Mouse (Mus musculus) limb, embryonic 15.5 days (tissue): ENCODE results near the gene St6galnac4. TPM values are rescaled to one million over a fixed set of nuclear protein-coding genes. Genes with fewer than 3 reads are reported as not detected.
A peak's percentile ranks its signal among the peaks of the same experiment; 100 is the strongest.

Source experiments
- ATAC-seq: fragments of 200-750 bp; cut with Nextera tagmentation; 2 replicates; pipeline ENCODE4 v1.8.0; 2017; ENCODE audit warnings: low read depth, moderate TSS enrichment; ENCODE audit not compliant: insufficient number of reproducible peaks, low FRiP score, low TSS enrichment
- H3K27ac ChIP-seq: fragments of 300-500 bp; sonication (generic); 2 replicates; pipeline ENCODE4 v1.5.1; 2015; ENCODE audit warnings: moderate library complexity, mild to moderate bottlenecking, inconsistent platforms
- H3K27me3 ChIP-seq: fragments of 300-500 bp; sonication (generic); 2 replicates; pipeline ENCODE4 v1.6.1; 2015; ENCODE audit warnings: inconsistent platforms
- H3K36me3 ChIP-seq: fragments of 300-500 bp; sonication (generic); 2 replicates; pipeline ENCODE4 v1.6.1; 2015; ENCODE audit warnings: inconsistent platforms
- H3K4me1 ChIP-seq: fragments of 300-500 bp; sonication (generic); 2 replicates; pipeline ENCODE4 v1.6.1; 2015; ENCODE audit warnings: inconsistent platforms
- H3K4me2 ChIP-seq: fragments of 300-500 bp; sonication (generic); 2 replicates; pipeline ENCODE4 v1.6.1; 2015; ENCODE audit warnings: mild to moderate bottlenecking, inconsistent platforms
- H3K4me3 ChIP-seq: fragments of 300-500 bp; sonication (generic); 2 replicates; pipeline ENCODE4 v1.5.1; 2015; ENCODE audit warnings: mild to moderate bottlenecking, inconsistent platforms
- H3K9ac ChIP-seq: fragments of 300-500 bp; sonication (generic); 2 replicates; pipeline ENCODE4 v1.6.1; 2015; ENCODE audit warnings: inconsistent platforms
- H3K9me3 ChIP-seq: fragments of 300-500 bp; sonication (generic); 2 replicates; pipeline ENCODE4 v1.6.1; 2016; ENCODE audit warnings: inconsistent platforms
- WGBS: fragments of 180-500 bp; shearing (Covaris S2); methylation state at CpG from one replicate; pipeline ENCODE4 v1.1.7; 2015; 5-methylcytosine and 5-hydroxymethylcytosine counted together
- polyA plus RNA-seq: library from polyadenylated mRNA; unstranded; fragments of >200 nt; fragmentation: Nextera tagmentation; extraction: Ambion mirVana; gene quantifications from 2 replicates; pipeline ENCODE4 v1.2.1, GENCODE M21; 2015

The St6galnac4 gene
- polyA plus RNA-seq, 1 experiment from 2014 or later, result 33.8 TPM

- Histone ChIP-seq H3K9ac (no peak overlapping the region), H3K27ac (no peak overlapping the region; the same call in 1 of the 2 replicates)
Measured at GRCm38 (mm10) chr2:32631737-32632394, 45.0 kb downstream of the St6galnac4 start.

DNA sequence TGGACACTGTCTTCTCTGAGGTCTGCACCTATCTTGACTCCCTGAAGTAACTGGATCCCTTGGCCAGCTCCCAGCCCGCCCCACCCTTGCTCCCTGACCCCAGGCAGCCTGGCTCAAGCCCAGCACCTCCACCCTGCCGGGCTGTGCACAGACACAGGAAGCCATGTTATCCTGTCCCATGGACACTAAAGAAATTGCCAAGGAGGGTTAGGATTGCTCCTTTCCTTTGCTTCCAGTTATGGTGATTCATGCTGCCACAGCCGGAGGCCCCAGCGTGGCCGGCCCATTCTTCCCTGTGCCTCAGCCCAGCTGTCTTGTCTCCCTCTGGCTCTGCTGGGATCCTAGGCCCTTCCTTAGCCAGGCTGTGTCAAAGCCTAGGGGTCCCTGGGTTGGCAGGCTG, 46.8 kb downstream of the St6galnac4 start:
- no peaks in the 10 kb centered on the region for H3K9me3 ChIP-seq
- 69% methylated on average over 5 of the region's 5 CpGs for WGBS
- no peaks in the 10 kb centered on the region for H3K27me3 ChIP-seq
- peaks cover 34% of the 10 kb centered on the region for H3K4me1 ChIP-seq
- no peak overlapping the region for H3K4me3 ChIP-seq
- ATAC-seq, result no peak
- H3K9ac ChIP-seq, result no peak overlapping the region
- H3K27ac ChIP-seq, result no peak overlapping the region
- no peak overlapping the region for H3K4me2 ChIP-seq
- no peaks in the 10 kb centered on the region for H3K36me3 ChIP-seq

More at GRCm38 (mm10) chr2:32631737-32632394, 45.0 kb downstream of the St6galnac4 start:
- H3K4me1 ChIP-seq, result peaks cover 42% of the 10 kb centered on the region
- H3K4me3 ChIP-seq, result no peak overlapping the region
- no peaks in the 10 kb centered on the region for H3K36me3 ChIP-seq
- H3K27me3 ChIP-seq, result no peaks in the 10 kb centered on the region
- 56% methylated on average over 7 of the region's 7 CpGs for WGBS
- no peaks in the 10 kb centered on the region for H3K9me3 ChIP-seq
- ATAC-seq, result no peak
- no peak overlapping the region for H3K4me2 ChIP-seq

GRCm38 (mm10) chr2:32634277-32635105, 47.6 kb downstream of the St6galnac4 start:
- Histone ChIP-seq H3K4me2 (no peak overlapping the region), H3K27me3 (no peaks in the 10 kb centered on the region), H3K9ac (no peak overlapping the region), H3K4me1 (peaks cover 26% of the 10 kb centered on the region), H3K4me3 (no peak overlapping the region), H3K9me3 (no peaks in the 10 kb centered on the region), H3K36me3 (no peaks in the 10 kb centered on the region), H3K27ac (no peak overlapping the region)
- no peak for ATAC-seq
- 84% methylated on average over 10 of the region's 10 CpGs for WGBS

DNA sequence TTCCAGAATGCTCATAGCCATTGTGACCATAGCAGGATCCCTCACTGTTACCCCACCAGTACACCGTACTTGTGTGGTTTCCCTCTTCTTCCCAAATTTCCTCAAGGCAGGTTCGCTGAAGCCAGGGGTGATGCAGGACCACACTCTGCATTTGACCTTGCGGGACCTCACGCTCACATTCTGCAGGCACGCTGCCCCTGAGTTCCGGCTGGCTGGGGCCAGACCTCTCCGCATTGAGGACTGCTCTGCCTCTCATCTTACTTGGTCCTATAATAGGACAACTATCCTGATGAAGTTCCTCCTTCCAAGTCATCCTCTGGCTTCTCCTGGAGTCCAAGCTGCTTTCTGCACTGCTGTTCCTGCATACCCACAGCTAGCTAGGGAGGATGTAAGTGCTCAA, 49.7 kb downstream of the St6galnac4 start:
- Histone ChIP-seq H3K9me3 (no peaks in the 10 kb centered on the region), H3K9ac (no peak overlapping the region), H3K27ac (peak overlapping the region; percentile 67), H3K4me3 (no peak overlapping the region), H3K4me2 (no peak overlapping the region), H3K4me1 (peaks cover 25% of the 10 kb centered on the region), H3K27me3 (no peaks in the 10 kb centered on the region), H3K36me3 (no peaks in the 10 kb centered on the region)
- no peak for ATAC-seq
- 84% methylated on average over 7 of the region's 7 CpGs for WGBS

- H3K36me3 ChIP-seq, result no peaks in the 10 kb centered on the region
- H3K4me2 ChIP-seq, result no peak overlapping the region
- no peaks in the 10 kb centered on the region for H3K9me3 ChIP-seq
- no peaks in the 10 kb centered on the region for H3K27me3 ChIP-seq
- peaks cover 26% of the 10 kb centered on the region for H3K4me1 ChIP-seq
- H3K4me3 ChIP-seq, result no peak overlapping the region
- ATAC-seq, result peak; percentile 32; the same call in 1 of the 2 replicates
- WGBS, result 27% methylated on average over 11 of the region's 11 CpGs
- H3K9ac ChIP-seq, result no peak overlapping the region
- peak overlapping the region; percentile 74 for H3K27ac ChIP-seq
Measured at GRCm38 (mm10) chr2:32637778-32638281, 50.9 kb downstream of the St6galnac4 start.

DNA sequence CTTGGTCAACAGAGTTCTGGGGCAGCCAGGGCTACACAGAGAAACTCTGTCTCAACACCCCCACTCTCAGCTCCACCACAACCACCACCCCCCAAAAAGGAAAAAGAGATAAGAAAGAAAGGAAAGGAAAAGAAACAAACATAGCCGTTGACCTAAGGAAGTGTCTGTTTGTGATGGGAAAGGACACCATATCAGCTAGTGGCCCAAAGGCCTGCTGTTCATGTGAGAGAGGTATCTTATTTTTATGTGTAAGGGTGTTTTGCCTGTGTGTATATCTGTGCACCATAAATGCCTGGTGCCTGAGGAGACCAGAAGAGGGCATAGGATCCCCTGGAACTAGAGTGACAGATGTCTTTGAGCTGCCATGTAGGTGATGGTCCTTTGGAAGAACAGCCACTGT, 52.7 kb downstream of the St6galnac4 start:
- Histone ChIP-seq H3K27me3 (no peaks in the 10 kb centered on the region), H3K9ac (no peak overlapping the region), H3K4me1 (peaks cover 23% of the 10 kb centered on the region), H3K4me2 (no peak overlapping the region), H3K36me3 (no peaks in the 10 kb centered on the region), H3K4me3 (no peak overlapping the region), H3K9me3 (no peaks in the 10 kb centered on the region), H3K27ac (no peak overlapping the region)
- WGBS, result 91% methylated on average over 1 of the region's 1 CpGs
- ATAC-seq, result no peak

GRCm38 (mm10) chr2:32640550-32641051, 53.7 kb downstream of the St6galnac4 start:
- Histone ChIP-seq H3K4me3 (no peak overlapping the region), H3K27me3 (no peaks in the 10 kb centered on the region), H3K9me3 (no peaks in the 10 kb centered on the region), H3K36me3 (no peaks in the 10 kb centered on the region), H3K4me1 (peaks cover 26% of the 10 kb centered on the region), H3K9ac (no peak overlapping the region), H3K4me2 (no peak overlapping the region), H3K27ac (no peak overlapping the region)
- WGBS, result 64% methylated on average over 6 of the region's 6 CpGs
- no peak for ATAC-seq

DNA sequence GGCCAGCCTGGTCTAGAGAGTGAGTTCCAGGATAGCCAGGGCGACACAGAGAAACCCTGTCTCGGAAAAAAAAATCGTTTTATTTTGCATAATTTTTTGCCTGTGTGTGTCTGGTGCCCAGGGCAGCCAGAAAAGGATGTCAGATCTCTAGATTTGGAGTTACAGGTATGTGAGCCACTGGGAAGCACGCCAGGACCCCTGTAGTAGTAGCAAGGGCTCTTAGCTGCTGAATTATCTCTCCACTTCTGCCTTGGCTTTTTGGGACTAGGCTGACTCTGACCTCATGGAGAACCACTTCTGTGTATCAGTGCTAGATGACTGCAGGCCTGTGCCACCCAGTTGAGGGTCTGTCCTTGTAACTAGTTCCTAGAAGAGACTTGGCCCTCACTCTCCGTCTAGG, 54.9 kb downstream of the St6galnac4 start:
- Histone ChIP-seq H3K9ac (no peak overlapping the region), H3K4me1 (peaks cover 33% of the 10 kb centered on the region), H3K9me3 (no peaks in the 10 kb centered on the region), H3K27me3 (no peaks in the 10 kb centered on the region), H3K4me3 (no peak overlapping the region), H3K4me2 (no peak overlapping the region), H3K36me3 (no peaks in the 10 kb centered on the region), H3K27ac (no peak overlapping the region)
- ATAC-seq, result no peak
- 81% methylated on average over 5 of the region's 5 CpGs for WGBS

DNA sequence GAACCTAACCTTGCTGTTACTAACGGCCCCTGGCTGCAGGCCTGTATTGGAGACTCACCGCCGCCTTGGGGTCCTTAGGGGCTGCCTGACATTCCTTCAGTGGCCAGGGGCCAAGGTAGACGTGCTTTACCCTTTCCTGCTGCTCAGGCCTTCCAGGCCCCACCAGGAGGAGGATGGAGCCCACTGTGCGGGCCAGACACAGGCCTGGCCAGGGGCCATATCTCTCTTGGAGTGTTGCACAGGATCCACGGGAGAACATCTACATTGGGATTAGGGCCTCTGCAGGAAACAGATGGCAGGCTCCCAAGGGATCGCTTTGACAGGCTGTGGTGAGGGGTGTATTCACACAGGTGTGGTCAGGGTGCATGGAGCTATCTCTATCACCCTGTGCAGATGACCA, 55.9 kb downstream of the St6galnac4 start:
- peak; percentile 45; the same call in 1 of the 2 replicates for ATAC-seq
- Histone ChIP-seq H3K27ac (peak overlapping the region; percentile 58), H3K4me2 (no peak overlapping the region), H3K36me3 (no peaks in the 10 kb centered on the region), H3K9ac (no peak overlapping the region), H3K27me3 (no peaks in the 10 kb centered on the region), H3K9me3 (no peaks in the 10 kb centered on the region), H3K4me3 (no peak overlapping the region), H3K4me1 (peaks cover 31% of the 10 kb centered on the region)
- 41% methylated on average over 7 of the region's 7 CpGs for WGBS

DNA sequence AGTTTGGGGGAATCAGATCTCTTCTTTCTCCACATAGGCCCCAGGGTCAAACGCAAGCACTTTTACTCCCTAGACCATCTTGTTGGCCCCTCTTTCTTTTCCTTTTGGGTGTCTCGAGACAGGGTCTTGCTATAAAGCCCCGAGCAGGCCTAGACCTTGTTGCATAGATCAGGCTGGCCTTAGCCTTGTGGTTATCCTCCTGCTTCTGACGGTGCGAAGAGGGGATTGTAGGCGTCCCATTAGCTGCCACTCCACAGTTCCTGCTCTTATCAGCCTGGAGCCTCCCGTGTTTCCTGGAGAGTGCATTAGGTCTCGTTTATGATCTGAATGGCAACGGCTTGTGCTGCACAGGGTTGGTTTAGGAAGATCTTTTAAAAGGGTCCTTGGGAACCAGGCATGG, 57.2 kb downstream of the St6galnac4 start:
- no peak for ATAC-seq

DNA sequence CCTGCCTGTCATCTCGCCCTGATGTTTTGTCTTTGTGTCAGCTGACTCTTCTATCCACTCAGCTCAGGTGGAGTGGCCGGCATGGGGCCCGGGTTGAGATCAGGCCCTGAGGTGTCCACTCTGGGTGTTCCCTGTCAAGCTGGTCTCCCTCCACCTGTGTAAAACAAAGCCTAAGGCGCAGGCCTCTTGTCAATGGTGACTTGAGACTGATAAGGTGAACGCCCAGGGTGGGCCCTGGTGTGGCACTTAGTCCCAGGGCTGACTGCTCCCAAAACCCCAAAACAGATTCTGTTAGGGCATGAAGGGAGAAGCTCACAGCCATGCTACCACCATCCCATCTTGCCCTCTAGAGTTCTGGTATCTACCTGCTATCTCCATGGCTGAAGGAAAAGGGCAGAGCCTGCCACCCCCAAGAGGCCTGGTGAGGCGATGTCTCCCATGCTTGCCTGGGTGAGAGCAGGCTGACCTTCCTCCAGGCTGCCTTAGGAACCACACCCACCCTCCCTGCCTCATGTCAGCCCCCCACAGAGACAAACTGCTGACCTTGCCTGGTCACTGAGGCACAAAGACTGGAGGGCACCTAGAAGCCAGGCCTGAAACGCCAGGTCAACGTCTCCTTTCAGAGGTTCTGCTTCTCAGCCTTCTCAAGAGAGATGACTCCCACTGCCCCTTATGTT, 58.0 kb downstream of the St6galnac4 start:
- no peak for ATAC-seq
- Histone ChIP-seq H3K27me3 (no peaks in the 10 kb centered on the region), H3K4me3 (no peak overlapping the region), H3K9me3 (no peaks in the 10 kb centered on the region), H3K27ac (no peak overlapping the region; the same call in 1 of the 2 replicates), H3K9ac (no peak overlapping the region), H3K4me1 (peaks cover 29% of the 10 kb centered on the region), H3K36me3 (no peaks in the 10 kb centered on the region), H3K4me2 (no peak overlapping the region)
- 82% methylated on average over 8 of the region's 8 CpGs for WGBS

More for the DNA sequence above, 57.2 kb downstream of the St6galnac4 start:
- H3K27me3 ChIP-seq, result no peaks in the 10 kb centered on the region
- H3K4me3 ChIP-seq, result no peak overlapping the region
- H3K9ac ChIP-seq, result no peak overlapping the region
- H3K9me3 ChIP-seq, result no peaks in the 10 kb centered on the region
- no peak overlapping the region for H3K27ac ChIP-seq
- WGBS, result 70% methylated on average over 9 of the region's 9 CpGs
- no peaks in the 10 kb centered on the region for H3K36me3 ChIP-seq
- H3K4me1 ChIP-seq, result peaks cover 29% of the 10 kb centered on the region
- no peak overlapping the region for H3K4me2 ChIP-seq
